Mouse (Mus musculus) CH12.LX (cell line): ENCODE measurements at regions not wholly inside any gene's neighbourhood (a gene's known extent, or its start where the extent isn't known, plus 50 kb on each side); places are given as distances from the start of the nearest gene placed in this dataset.

Experiments used
- CTCF ChIP-seq, 2 experiments: IDR thresholded peaks in 1 of 2; conservative IDR thresholded peaks in 1 of 2; 2 replicates each; pipeline ENCODE4 v1.5.1; 2011 to 2012; ENCODE audit warnings: low read depth in 2 of 2, low read length in 2 of 2, improper control_type of control experiment in 1 of 2, inconsistent platforms in 1 of 2, mild to moderate bottlenecking in 1 of 2, moderate library complexity in 1 of 2
- EP300 ChIP-seq: IDR thresholded peaks from 2 replicates; pipeline ENCODE4 v1.6.1; 2011; ENCODE audit warnings: low read length, improper control_type of control experiment
- ETS1 ChIP-seq: conservative IDR thresholded peaks from 2 replicates; pipeline ENCODE4 v1.6.1; 2012; ENCODE audit warnings: low read depth, mild to moderate bottlenecking, inconsistent platforms, low read length, improper control_type of control experiment, moderate library complexity
- HCFC1 ChIP-seq: IDR thresholded peaks from 2 replicates; pipeline ENCODE4 v1.6.1; 2012; ENCODE audit warnings: low read depth, mild to moderate bottlenecking, inconsistent platforms, low read length, improper control_type of control experiment
- POLR2A ChIP-seq: IDR thresholded peaks from 2 replicates; pipeline ENCODE4 v1.6.1; 2011; ENCODE audit warnings: low read depth, mild to moderate bottlenecking, improper control_type of control experiment, low read length
- POLR2AphosphoS2 ChIP-seq: IDR thresholded peaks from 2 replicates; pipeline ENCODE4 v1.6.1; 2011; ENCODE audit warnings: low read depth, low read length, improper control_type of control experiment
- TCF12 ChIP-seq: IDR thresholded peaks from 2 replicates; pipeline ENCODE4 v1.6.1; 2014; ENCODE audit warnings: low read depth, mild to moderate bottlenecking, inconsistent platforms, low read length, improper control_type of control experiment
- USF2 ChIP-seq: conservative IDR thresholded peaks from 2 replicates; pipeline ENCODE4 v1.6.1; 2011; ENCODE audit warnings: low read depth, low read length, improper control_type of control experiment

- TF ChIP-seq POLR2A (no peak), POLR2AphosphoS2 (no peak), USF2 (no peak), ETS1 (no peak), CTCF (conservative IDR thresholded peaks at IDR 0.05 in 1 of 2, IDR thresholded peaks at IDR 0.05 in 1 of 2; ENCODE audit: low read depth in 2 of 2, low read length in 2 of 2) (no peak), TCF12 (no peak), EP300 (no peak), HCFC1 (no peak)
Observed at GRCm38 (mm10) chr16:93085227-93085883, 259.4 kb upstream of the Runx1 start.
